Mouse (Mus musculus) cerebellum, adult 2 months (tissue): ENCODE data around the gene Ms4a4c. TPM values are rescaled to one million over a fixed set of nuclear protein-coding genes. Genes with fewer than 3 reads are reported as not detected.
"Not testable (repeated sequence)": the region's sequence is repeated elsewhere in the genome, so short reads cannot be mapped to it uniquely, and the experiment has no call there.

ENCODE experiments used
- DNase-seq, 2 experiments: peaks; one replicate each; pipeline ENCODE4 v3.0.0; 2021
- H3K27ac ChIP-seq: fragments of 200-500 bp; 2 replicates; pipeline ENCODE4 v1.5.1; 2012; ENCODE audit warnings: low read length, control low read depth, inconsistent platforms; ENCODE audit not compliant: insufficient read depth
- H3K27me3 ChIP-seq: fragments of 200-500 bp; 2 replicates; pipeline ENCODE4 v1.6.1; 2012; ENCODE audit warnings: inconsistent platforms, mild to moderate bottlenecking, low read length, moderate library complexity; ENCODE audit not compliant: control insufficient read depth, insufficient read depth
- H3K4me1 ChIP-seq: fragments of 200-500 bp; 2 replicates; pipeline ENCODE4 v1.6.1; 2011; ENCODE audit warnings: low read length; ENCODE audit not compliant: control insufficient read depth, insufficient read depth
- H3K4me3 ChIP-seq: fragments of 200-500 bp; replicated peaks from 2 replicates; pipeline ENCODE3; 2011; ENCODE audit warnings: mild to moderate bottlenecking, low read depth, low read length, control low read depth; ENCODE audit not compliant: insufficient read depth
- CTCF ChIP-seq: fragments of 200-500 bp; IDR thresholded peaks from 2 replicates; pipeline ENCODE4 v1.5.1; 2011; ENCODE audit warnings: low read depth, mild to moderate bottlenecking, control low read depth, low read length, moderate library complexity, borderline replicate concordance; ENCODE audit not compliant: insufficient read depth
- POLR2A ChIP-seq: fragments of 200-500 bp; IDR thresholded peaks from 2 replicates; pipeline ENCODE4 v1.6.1; 2011; ENCODE audit warnings: low read length, control low read depth, borderline replicate concordance; ENCODE audit not compliant: insufficient read depth
- WGBS: fragments of 180-500 bp; shearing (Covaris S2); methylation state at CpG from one replicate; pipeline ENCODE4 v1.1.7; 2018; 5-methylcytosine and 5-hydroxymethylcytosine counted together
- polyA plus RNA-seq: library from polyadenylated mRNA; depleted of rRNA; stranded (reverse); fragments of >200 nt; gene quantifications from 2 replicates; pipeline ENCODE4 v1.2.3, GENCODE M21; 2012; rRNA removed

The Ms4a4c gene
- polyA plus RNA-seq, 1 experiment = 0.18 TPM

DNA sequence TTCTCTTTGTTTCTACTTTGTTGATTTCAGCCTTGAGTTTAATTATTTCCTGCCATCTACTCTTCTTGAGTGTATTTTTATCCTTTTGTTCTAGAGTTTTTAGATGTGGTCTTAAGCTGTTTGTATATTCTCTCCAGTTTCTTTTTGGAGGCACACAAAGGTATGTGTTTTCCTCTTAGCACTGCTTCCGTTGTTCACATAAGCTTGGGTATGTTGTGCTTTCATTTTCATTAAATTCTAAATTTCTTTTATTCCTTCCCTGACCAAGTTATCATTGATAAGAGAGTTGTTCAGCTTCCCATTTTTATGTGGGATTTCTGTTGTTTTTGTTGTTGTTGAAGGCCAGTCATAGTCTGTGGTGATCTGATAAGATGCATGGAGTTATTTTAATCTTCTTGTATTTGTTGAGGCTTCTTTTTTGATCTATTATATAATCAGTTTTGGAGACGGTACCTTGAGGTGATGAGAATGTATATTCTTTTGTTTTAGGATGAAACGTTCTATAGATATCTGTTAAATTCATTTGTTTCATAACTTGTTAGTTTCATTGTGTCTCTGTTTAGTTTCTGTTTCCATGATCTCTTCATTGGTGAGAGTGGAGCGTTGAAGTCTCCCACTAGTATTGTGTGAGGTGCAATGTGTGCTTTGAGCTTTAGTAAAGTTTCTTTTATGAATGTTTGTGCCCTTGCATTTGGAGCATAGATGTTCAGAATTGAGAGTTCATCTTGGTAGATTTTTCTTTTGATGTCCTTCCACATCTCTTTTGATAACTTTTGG, 30.7 kb downstream of the Ms4a4c start:
- Histone ChIP-seq H3K4me3 (no peak overlapping the region), H3K27ac (no peak overlapping the region), H3K27me3 (no peaks in the 10 kb centered on the region), H3K4me1 (no peaks in the 10 kb centered on the region)
- no peak for TF ChIP-seq POLR2A
- no peak for TF ChIP-seq CTCF
- 85% methylated on average over 4 of the region's 4 CpGs for WGBS
- no peak for DNase-seq

DNA sequence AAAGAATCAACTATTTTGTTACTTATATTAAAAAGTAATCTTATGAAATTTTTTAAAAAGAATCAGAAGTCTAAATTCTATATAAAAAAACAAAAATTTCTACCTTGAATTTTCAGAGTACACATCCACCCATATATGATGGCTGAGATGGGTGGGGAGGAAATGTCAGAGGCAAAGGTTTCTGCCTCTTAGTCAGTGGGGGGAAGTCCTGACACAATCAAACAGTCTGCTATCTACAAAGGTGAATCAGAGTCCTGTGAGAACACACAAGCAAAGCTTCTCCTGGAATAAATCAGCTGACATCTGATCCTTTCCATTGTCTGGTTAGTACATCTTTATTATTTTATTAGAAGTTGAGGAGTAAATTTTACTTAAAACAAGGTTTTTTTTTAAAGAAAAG, 38.8 kb downstream of the Ms4a4c start, which contains the start of gene Ms4a4b:
Gene Ms4a4b, plus strand, starts transcription at position 216 of the 400 bp plus-strand sequence.
- TF ChIP-seq CTCF = no peak
- TF ChIP-seq POLR2A = no peak
- H3K27ac ChIP-seq = no peak within 1 kb of the TSS
- DNase-seq = no peak

DNA sequence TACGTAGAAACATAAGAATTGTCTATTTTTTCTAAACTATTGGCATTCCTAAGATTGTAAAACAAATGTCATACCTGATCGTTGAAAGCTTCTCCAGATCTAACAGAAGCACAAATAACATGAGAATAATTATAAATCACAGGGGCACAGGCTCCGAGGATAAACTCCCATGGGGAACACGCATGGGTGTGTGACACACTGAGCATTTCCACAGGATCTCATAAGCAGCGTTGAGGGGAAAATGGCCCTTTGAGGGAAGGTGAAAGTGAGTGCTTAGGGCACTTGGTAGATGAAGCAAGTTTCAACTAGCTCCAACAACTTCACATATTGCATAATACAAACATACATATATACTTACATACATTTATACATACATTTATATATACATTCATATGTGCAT, 39.4 kb downstream of the Ms4a4c start:
- no peaks in the 10 kb centered on the region for H3K27me3 ChIP-seq

More for the DNA sequence above, 38.8 kb downstream of the Ms4a4c start, which contains the start of gene Ms4a4b:
- H3K4me3 ChIP-seq = no peak within 1 kb of the TSS
- H3K27me3 ChIP-seq = no peaks in the 10 kb centered on the region
- H3K4me1 ChIP-seq = no peaks in the 10 kb centered on the region

DNA sequence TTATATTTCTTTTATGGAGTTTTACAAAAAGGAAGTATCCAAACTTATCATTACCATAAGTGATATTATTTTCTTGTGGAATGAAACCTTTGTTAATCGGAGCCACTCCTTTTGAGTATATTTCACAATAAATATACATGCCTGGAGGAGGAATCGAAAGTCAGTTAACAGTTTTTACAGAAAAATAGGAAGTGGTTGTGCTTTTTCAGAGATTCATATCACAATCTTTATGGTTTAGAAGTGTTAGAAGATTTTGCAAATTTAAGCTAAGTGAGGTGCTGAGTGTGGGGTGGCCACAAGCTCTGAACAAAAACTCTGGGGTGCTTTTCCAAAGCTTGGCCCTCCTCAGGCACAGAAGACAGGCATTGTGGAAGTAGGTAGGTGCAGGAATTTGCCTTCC, 42.7 kb downstream of the Ms4a4c start:
- no peaks in the 10 kb centered on the region for H3K4me1 ChIP-seq
- TF ChIP-seq CTCF = no peak
- TF ChIP-seq POLR2A = no peak
- no peak overlapping the region for H3K27ac ChIP-seq
- 88% methylated on average over 2 of the region's 2 CpGs for WGBS
- DNase-seq = no peak
- H3K4me3 ChIP-seq = no peak overlapping the region
- H3K27me3 ChIP-seq = no peaks in the 10 kb centered on the region

More for the DNA sequence above, 39.4 kb downstream of the Ms4a4c start:
- no peak for DNase-seq
- no peak overlapping the region for H3K27ac ChIP-seq
- H3K4me1 ChIP-seq = no peaks in the 10 kb centered on the region
- H3K4me3 ChIP-seq = no peak overlapping the region
- TF ChIP-seq CTCF (no peak), POLR2A (no peak)
- WGBS = 86% methylated on average over 5 of the region's 5 CpGs

DNA sequence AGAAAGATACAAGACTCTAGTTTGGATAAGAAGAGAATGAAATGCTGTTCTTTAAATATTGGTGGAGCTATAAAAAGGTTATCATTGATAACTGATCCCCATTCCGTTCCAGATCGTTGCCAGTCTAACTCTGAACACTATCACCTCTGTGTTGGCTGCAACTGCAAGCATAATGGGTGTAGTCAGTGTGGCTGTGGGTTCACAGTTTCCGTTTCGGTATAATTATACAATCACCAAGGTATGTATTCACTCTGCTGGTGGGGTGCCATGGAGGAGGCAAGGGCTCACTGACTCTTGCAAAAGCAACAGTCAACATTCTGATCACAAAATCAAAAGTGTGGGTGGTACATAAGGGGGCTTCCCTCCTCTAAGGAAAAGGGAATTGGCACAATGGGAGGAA, 54.5 kb downstream of the Ms4a4c start:
- H3K27ac ChIP-seq, H3K4me3 ChIP-seq, DNase-seq, H3K27me3 ChIP-seq, H3K4me1 ChIP-seq: not testable (repeated sequence)
- WGBS = 52% methylated on average over 4 of the region's 4 CpGs

DNA sequence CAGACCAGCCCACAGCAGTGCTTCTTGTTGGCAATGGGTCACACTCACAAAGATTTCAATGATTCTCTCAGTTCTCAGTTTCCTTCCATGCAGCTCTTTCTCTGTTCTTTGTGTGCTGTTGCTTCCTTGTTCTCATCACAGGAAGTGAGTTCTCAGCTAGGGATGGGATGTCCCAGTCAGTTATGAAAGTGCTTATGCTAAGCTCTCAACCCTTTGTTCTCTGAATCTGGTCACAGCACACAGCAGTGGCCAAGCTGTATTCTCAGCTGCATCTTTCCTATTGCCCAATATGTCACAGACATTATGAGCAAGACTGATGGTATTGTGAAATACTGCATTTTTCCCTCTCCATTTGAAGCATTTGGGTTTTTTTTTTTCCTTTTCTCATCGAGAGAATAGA, 60.2 kb downstream of the Ms4a4c start:
- not testable (repeated sequence) for H3K27ac ChIP-seq, H3K27me3 ChIP-seq, H3K4me1 ChIP-seq, H3K4me3 ChIP-seq, DNase-seq
- 40% methylated on average over 1 of the region's 1 CpGs for WGBS

DNA sequence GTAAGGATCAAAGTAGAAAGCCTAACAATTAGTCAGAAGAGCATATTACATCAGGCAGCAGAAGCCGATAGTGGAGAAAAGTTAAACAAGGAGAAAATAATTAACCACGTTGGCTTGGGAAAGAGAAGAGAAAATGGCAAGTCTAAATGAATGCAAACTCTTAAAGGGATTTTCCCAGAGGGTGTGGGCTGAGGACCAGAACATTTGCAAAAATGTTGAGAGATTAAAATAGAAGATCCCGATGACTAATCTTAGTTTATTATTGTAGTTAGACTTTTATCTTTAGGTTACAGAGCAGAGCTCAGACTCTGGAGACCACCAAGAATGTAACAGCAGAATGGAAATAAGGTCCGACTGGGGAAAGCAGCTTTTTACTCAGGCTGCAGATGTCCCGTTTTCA, 61.9 kb downstream of the Ms4a4c start:
- 84% methylated on average over 5 of the region's 5 CpGs for WGBS
- no peak overlapping the region for H3K27ac ChIP-seq
- H3K4me1 ChIP-seq = no peaks in the 10 kb centered on the region
- TF ChIP-seq CTCF (no peak), POLR2A (no peak)
- no peak for DNase-seq
- no peaks in the 10 kb centered on the region for H3K27me3 ChIP-seq
- no peak overlapping the region for H3K4me3 ChIP-seq

DNA sequence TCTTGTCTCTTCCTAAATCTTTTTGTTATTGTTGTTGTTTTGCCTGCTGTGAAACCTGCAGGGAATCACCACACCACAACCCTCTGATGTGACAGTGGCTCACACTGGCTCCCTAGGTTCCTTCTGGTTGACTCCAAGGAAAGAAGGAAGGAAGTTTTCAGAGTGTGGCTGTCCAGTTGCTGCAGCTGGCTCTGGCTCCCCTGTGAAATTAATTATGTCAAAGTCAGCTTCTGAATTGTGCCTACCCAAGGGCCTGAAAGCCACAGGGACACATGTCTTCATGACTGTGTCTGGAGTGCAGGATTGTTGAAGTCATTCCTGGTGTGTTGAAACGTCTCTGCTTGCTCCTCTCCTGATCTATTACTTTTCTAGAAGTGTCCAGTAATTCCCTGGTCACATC, 63.8 kb downstream of the Ms4a4c start:
- H3K4me1 ChIP-seq, H3K4me3 ChIP-seq, DNase-seq, H3K27me3 ChIP-seq, H3K27ac ChIP-seq: not testable (repeated sequence)
- WGBS = 46% methylated on average over 1 of the region's 1 CpGs

DNA sequence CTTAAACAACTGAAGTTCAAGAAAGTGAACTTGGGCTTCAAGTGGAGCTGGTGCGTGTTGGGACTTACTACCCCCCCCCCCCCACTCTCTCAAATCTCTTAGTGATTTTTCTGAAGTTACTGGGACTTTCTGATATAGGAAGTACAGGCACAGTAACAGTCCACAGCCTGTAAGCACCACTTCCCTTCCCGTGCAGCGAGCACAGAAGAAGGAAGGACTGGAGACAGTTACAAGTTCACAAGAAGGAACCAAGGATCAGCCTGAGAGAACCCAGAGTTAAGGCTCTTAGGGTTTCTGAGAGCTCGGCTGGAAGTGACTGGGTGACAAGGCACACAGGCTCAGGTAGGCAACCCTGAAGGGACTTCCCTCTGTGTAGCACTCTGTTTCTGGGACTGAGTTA, 64.6 kb downstream of the Ms4a4c start, which contains the start of gene Ms4a6c:
Gene Ms4a6c, plus strand, starts transcription at position 152 of the 400 bp plus-strand sequence.
- H3K27ac ChIP-seq, H3K27me3 ChIP-seq, H3K4me1 ChIP-seq, H3K4me3 ChIP-seq, DNase-seq: not testable (repeated sequence)
- WGBS = 81% methylated on average over 4 of the region's 4 CpGs

Other genes with a start within 250 kb of the Ms4a4c start
- gene 1700025F22Rik, start 239.4 kb upstream of the Ms4a4c start, polyA plus RNA-seq = not detected in 2 replicates
- not detected in 2 replicates for gene Ms4a13, start 208.0 kb upstream of the Ms4a4c start, polyA plus RNA-seq
- not detected in 2 replicates for gene Ms4a12, start 172.3 kb upstream of the Ms4a4c start, polyA plus RNA-seq
- 0.05 and 0.10 TPM in 2 replicates for gene Ms4a1, start 138.5 kb upstream of the Ms4a4c start, polyA plus RNA-seq
- not detected in 2 replicates for gene Ms4a5, start 120.9 kb upstream of the Ms4a4c start, polyA plus RNA-seq
- gene Ms4a14, start 90.3 kb upstream of the Ms4a4c start, polyA plus RNA-seq = 0.07 and 0.13 TPM in 2 replicates
- 0.33 and 0.71 TPM in 2 replicates for gene Ms4a7, start 68.6 kb upstream of the Ms4a4c start, polyA plus RNA-seq
- 0.14 and 0.31 TPM in 2 replicates for gene Ms4a4a, start 29.2 kb upstream of the Ms4a4c start, polyA plus RNA-seq
- 0.16 and 0.24 TPM in 2 replicates for gene Ms4a4b, start 38.8 kb downstream of the Ms4a4c start, polyA plus RNA-seq
- 0.25 and 0.32 TPM in 2 replicates for gene Ms4a6c, start 64.6 kb downstream of the Ms4a4c start, polyA plus RNA-seq
- not detected in 2 replicates for gene Gm8369, start 81.2 kb downstream of the Ms4a4c start, polyA plus RNA-seq
- gene Ms4a6b, start 111.7 kb downstream of the Ms4a4c start, polyA plus RNA-seq = 0.43 and 0.57 TPM in 2 replicates
- 0.10 and 0.28 TPM in 2 replicates for gene Ms4a4d, start 132.0 kb downstream of the Ms4a4c start, polyA plus RNA-seq
- 0.48 and 0.54 TPM in 2 replicates for gene Ms4a6d, start 200.1 kb downstream of the Ms4a4c start, polyA plus RNA-seq
- not detected in 2 replicates for gene Ms4a2, start 218.9 kb downstream of the Ms4a4c start, polyA plus RNA-seq
- not detected in 2 replicates for gene Ms4a3, start 236.1 kb downstream of the Ms4a4c start, polyA plus RNA-seq